Mouse (Mus musculus): ENCODE results near the gene Mapk1ip1.

The Mapk1ip1 gene

DNA sequence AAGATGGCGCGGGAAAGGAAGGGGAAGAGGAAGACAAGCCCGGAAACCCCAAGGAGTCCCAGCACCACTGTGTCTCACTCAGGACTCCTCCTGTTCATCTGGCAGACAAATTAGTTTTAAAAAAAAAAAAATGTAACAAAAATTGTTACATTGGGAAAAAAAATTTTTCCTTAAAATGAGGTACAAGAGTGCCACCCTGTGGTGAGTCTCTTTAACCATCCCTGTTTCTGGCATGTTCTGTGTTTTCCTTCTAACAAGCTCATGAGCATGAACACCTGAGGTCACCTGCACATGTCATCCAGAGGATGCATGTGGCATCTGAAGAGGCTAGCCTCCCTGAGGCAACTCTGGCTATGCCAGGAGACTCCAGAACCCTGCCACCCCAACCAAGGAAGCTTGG, 11.0 kb downstream of the Mapk1ip1 start:
- DNase-seq = no peak

DNA sequence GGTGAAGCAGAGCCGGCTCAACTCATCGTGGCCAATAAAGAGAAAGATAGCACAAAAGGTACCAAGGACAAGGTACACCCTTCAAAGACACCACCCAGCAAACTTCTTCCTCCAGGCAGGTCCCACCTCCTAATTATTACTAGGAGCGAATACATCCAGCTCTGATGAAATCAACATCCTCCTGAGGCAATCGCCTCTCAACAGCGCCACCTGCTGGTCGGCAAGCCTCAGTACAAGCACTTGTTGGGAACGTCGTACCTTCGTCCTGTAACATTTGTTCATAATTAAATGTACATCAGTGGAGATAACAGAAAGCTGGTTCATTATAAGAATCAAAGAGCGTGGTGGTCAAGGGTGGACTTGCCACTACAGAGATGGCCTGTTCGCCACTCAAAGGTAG, 18.3 kb downstream of the Mapk1ip1 start:
- DNase-seq = peak; percentile 74

DNA sequence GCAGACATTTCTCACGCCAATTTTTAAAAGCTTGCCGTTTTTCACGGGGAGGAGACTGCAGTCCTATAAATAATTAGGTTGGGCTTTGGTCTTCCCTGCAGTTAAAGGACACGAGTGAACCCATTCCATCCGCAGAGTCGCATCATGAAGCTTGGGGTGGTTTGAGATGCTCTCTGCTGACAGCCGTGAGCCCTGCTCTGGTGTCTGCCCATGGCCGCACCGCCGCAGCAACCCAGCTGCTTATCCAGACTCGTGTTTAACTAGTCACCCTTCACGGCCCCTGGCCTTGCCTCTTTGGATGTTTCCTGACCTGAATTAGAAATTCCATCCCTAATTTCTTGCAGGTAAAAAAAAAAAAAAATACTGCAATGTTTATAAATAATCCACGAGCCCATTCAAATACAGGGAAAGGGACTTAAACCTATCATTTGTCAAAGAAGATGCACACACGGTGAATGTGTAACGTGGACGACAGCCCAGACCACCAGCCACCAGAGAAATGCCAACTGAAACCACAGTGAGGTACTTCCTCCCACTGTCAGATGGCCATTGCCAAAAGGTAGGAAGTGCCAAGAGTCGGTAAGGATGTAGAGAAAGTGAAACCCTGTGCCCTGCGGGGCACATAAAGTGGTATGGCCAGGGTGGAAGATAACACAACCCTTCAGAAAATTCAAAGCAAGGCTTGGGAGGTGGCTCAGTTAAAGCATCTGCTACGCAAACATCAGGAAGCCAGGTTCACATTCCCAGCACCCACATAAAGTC, 20.9 kb downstream of the Mapk1ip1 start:
- DNase-seq = no peak

DNA sequence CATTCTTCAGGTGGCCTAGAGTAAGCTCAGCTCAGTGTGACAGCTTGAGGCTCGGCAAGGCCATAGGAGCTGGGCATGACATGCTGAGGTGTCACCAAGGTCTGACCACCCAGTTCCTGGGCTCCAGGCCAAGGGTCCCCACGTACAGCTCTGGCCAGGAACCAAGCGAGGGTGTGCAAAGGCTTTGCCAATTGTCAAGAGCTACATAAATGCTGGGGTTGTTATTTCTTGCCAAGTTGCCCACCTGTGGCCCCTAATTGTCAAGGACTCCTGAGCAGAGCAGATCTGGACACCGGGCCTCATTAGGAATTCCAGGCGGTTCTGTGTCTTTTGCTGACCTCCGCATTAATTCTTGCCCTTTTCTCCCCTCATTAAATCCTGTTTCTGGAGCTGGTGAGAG, 21.6 kb downstream of the Mapk1ip1 start:
- DNase-seq = no peak

DNA sequence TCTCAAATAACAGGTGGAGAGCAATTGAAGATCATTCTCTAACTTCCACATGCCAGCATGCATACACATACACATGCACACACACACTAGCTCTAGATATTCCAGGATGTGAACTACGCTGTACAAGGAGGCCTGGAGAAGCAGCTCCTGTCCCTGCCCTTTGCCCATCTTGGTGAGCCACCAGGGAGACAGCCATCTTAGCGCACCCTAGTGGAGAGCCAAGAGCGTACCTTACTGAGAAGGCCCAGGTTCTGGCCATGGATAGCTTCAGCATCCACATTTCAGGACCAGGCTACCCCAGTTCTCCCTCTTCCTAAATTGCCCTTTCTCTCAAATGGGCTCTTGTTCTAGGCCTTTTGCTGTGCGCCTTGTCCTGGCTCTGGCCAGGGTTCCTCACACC, 27.8 kb downstream of the Mapk1ip1 start:
- no peak for DNase-seq

DNA sequence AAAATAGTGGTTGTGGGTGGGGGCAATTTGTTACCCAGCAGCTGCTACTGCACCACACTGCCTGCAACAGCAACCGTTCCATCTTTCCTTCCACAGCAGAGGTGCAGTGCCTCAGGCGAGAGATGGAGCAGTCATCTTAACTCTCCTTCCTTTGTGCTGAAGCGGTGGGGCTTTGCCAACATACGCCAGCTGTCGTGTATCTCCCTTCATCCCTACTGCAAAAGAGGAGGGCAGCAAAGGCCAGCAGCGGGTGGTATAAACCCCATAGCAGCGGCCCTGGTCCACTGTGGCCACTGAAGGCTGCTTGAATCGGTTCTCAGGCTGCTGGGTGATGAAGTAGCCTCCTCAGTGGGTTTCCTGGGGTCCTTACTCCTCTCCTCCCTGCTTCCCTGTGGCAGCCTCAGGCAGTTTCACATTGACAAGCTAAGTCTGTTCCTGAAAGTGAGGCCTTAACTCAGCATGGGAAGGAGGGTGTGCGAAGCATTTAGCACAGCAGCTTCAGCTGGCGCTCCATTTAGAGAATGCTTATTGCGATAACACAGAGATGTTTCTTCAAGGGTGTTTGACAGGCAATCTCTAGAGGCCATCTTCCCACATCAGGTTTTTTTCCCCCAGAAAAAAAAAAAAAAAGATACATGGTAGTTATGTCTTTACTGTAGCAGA, 32.7 kb downstream of the Mapk1ip1 start:
- peak; percentile 40 for DNase-seq

DNA sequence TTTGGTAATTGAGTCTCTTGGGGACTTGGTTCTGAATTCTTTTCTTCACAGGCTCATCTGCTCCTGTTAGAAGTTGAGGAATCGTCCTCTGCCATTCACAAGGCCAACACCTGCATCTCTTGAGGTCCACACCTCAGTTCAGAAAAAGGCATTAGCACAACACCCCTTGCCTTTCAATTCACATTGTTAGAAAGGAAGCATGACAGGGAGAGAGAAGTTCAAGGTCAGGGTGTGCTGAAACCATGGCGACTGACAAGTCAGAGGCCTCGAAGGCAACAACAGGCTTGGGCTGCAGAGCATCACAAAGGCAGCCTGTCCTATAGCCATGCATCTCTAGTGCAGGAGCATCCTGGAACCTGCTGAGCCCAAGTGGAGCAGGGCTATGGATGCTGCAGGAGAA, 38.9 kb downstream of the Mapk1ip1 start:
- DNase-seq = no peak

DNA sequence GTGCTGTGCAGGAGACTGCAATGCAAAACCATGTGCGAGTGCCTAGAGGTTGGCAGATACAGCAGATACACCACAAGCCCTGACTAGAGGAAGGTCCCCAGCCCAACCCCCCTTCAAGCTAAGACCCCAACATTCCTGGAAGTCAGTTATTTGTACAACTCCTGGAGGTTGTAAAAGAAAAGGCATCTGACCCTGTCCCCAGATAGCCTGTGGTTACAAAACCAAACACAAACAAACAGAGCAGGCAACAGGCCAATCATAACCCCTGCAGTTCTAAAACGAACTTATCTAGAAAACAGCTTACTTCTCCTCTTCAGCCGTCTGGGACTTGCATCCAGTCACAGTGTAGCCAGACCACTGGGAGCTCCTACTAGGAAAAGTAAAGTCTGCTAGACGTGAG, 42.7 kb downstream of the Mapk1ip1 start:
- DNase-seq = no peak

DNA sequence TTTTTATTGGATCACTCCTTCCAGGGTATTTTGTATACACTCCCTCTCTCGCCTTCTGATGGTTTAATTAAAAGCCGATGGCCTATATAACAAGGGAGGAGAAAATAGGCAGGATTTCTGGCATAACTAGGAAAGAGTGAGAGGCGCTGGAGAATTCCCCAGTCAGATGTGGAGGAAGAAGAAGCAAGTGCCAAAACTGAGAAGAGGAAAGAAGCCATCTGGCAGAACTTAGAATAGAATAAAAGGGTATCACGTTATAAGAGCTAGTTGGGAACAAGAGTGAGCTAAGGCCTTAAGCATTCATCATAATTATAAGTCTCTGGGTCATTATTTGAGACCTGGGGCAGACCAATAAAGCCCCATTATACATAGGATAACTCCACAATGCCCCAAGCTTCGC, 58.0 kb downstream of the Mapk1ip1 start:
- no peak for DNase-seq
